Mouse (Mus musculus): ENCODE measurements at regions not wholly inside any gene's neighbourhood (a gene's known extent, or its start where the extent isn't known, plus 50 kb on each side); places are given as distances from the start of the nearest gene placed in this dataset.
A peak's percentile ranks its signal among the peaks of the same experiment; 100 is the strongest.
"Not testable (repeated sequence)": the region's sequence is repeated elsewhere in the genome, so short reads cannot be mapped to it uniquely, and the experiment has no call there.

DNA sequence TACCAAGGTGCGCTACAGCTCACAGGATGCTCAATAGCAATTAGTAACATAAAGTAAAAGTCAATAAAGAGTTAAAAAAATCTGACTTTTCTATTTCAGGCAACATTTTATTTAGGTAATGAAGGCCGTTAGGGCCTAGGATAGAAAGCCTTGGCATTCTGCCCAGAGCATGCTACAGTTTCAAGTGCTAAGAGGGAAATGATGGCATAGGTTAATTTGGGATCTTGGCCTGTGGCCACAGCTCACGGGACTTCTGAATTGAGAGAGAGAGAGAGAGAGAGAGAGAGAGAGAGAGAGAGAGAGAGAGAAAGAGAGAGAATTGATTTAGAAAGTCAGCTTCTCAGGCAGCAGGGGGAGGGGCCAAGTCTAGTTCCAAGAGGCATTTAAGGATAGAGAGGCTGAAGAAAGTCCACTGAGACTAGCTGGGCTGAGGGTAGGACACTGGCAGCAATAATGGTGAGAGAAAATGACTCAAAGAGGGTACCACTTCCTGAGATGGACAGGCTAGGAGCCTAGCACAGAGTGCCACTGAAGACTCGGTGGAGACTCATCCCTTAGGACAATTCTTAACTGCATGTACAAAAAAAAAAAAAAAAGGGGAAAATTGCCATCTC lies 52.6 kb upstream of the Klf14 start:
- DNase-seq (ENCODE audit: extremely low spot score) = no peak

DNA sequence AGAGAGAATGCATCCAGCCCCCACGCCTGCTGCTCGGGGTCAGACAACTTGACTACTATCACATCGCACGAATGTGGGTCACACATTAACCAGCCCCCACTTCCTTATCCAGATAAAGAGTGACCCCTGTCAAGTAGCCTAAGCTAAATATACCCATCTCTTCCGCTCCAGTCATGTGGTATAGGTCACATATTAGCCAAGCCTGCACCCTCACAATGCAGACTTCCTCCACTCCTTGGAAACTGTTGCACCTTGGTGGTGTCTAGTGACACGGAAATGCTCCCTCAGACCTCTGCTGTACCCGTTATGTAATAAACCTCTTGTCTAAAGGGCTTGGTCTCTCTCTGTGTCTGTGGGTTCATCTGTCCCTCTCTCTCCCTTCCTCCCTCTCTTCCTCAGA lies 57.7 kb upstream of the Klf14 start:
- no peak for DNase-seq (ENCODE audit: extremely low spot score)

DNA sequence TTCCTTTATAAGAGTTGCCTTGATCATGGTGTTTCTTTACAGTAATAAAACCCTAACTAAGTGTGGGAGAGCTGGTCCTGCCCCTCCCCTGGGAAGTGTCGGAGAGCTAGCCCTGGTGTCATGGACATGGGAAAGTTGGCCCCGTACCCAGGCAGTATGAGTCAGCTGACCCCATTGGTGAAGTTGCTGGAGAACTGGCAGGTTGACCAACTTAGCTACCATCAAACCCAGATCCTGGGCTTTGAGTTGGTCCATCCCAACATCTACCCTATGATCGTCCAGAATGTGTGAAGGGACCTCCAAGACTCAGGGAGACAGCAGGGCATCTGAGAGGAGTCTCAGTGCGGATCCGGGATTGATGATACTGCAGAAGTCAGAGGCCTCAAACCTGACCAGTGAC lies 62.9 kb upstream of the Klf14 start:
- no peak for DNase-seq (ENCODE audit: extremely low spot score)

DNA sequence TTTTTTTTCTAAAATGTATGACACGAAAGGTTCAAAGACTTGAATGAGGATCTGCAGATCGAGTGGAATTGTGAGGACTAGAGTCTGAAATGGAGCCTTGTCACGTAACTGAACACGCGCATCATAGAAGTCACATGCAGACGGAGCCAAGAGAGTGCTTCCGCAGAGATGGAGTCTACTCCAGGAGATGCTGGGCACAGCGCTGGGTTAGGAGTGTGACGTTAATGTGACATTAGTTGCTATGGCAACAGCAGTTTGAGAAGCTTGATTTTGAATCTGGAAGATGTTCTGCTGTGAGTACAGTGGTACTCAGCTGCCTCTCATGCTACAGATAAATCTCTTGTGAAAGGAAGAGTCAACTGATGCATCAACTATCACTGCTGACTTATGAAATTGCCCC lies 70.9 kb upstream of the Klf14 start:
- no peak for DNase-seq (ENCODE audit: extremely low spot score)

DNA sequence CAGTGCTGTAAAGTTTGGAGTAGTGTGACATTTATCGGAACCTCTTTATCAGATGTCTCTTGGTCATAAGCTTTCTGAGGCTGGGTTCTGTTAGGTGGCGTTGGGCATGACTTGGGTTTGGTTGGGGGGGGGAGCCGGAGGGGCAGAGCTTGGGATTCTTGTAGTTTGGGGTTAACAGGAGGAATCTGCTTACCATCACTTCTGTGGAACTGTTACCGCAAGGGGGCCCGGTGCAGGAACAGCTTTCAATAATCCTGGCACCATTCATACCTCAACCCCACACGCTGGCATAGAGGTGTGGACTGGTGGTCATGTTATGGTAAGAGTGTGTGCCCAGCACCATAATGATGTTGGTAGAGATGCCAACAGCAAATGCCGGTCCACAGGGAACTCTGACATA lies 72.1 kb upstream of the Klf14 start:
- no peak for DNase-seq (ENCODE audit: extremely low spot score)

DNA sequence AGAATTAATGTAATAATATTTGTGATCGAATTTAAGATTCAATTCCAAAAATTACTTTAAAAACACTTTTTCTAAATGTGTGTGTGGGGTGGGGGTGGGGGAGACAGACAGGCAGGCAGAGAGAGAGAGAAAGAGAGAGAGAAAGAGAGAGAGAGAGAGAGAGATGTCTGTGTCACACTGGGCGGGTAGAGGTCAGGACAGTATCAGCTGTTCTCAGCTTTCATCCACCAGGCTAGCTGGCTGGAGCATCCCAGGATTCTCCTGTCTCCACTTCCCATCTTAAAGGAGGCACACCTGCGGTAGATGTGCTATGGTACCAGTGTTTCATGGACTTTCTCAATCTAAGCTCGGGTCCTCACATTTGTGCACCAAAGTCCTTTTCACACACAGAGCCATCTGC lies 73.3 kb upstream of the Klf14 start:
- DNase-seq (ENCODE audit: extremely low spot score) = no peak

DNA sequence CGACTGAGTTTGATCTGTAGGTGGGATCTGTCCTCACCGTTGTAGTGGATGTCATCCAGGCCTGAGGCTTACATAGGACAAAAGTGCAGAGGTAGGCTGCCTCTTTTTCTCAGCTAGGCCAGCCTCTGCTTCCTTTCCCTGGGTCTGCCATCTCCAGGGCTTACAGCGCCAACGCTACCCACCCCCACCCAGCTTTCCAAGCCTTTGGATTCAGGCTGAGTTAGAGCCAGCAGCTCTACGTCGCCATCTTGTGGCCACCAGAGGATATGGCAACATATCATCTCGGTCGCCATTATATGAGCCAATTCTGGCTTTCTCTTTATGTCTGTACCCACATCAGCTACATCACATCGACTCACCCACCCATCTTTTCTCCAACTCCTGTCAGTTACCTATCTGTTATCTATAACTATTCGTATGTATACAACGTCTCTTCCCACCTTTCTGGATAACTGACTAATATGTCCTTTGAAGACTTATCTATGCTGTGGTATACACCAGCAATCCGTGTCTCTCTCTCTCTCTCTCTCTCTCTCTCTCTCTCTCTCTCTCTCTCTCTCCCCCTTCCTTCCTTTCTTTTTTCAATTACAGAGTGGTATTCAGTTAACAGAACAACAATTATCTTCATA lies 74.2 kb upstream of the Klf14 start:
- peak; percentile 71 for DNase-seq (ENCODE audit: extremely low spot score)

DNA sequence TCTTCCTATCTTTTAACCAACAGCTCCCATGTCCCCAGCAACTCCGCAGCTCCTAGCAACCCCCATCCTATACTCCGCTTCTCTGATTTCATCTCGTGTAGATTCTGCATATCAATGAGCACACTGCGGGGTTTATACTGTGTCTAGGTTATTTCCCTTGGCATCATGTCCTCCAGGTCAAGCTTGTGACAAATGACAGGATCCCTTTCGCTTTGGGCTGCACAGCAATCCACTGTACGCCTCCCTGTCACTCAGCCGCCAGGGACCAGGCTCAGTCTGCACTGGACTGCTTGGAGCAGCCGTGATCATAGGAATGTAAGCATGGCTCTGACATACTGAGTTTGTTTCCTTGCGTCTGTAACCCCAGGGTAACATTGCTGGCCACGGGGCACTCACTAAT lies 75.9 kb upstream of the Klf14 start:
- DNase-seq (ENCODE audit: extremely low spot score) = no peak

DNA sequence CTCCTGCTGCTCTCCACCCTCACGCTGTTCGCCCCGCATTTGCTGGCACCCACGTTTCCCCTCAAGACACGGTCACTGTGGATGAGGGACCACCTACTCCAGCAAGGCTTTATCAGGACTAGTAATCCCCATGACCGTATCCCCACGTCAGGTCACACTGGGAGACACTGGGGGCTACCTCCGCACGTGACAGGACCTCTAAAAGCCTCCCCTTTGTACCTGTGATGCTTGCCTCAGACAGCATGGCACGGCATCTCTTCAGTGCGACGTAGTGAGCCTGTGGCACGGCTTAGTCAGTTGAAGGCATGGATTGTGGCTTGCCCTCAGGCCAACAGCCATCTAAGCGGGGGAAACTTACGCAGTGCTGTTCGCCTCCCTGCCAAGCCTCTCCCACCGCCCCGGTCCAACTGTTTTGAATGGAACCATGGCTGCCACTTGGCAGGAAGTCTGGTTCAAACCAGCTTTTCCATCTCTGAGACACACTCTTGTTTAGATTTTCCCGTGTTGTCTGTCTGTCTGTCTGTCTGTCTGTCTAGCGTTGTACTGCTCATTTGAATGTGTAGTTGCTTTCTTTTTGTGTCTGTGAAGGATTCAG lies 79.0 kb upstream of the Klf14 start:
- DNase-seq (ENCODE audit: extremely low spot score) = no peak

DNA sequence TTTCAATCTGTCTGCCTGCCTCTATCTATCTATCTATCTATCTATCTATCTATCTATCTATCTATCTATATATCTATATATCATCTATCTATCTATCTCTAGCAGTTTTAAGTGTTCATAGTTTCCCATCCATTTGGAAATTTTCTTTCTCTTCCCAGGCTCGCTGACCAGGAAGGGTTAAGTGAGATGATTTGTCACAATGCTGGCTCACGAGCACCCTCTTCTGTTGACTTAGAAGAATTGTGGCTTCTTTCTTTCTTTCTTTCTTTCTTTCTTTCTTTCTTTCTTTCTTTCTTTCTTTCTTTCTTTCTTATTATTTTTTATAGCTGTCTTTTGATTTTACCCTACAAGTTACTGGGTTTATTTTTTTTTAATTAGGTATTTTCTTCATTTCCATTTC lies 79.6 kb upstream of the Klf14 start:
- DNase-seq (ENCODE audit: extremely low spot score) = not testable (repeated sequence)

DNA sequence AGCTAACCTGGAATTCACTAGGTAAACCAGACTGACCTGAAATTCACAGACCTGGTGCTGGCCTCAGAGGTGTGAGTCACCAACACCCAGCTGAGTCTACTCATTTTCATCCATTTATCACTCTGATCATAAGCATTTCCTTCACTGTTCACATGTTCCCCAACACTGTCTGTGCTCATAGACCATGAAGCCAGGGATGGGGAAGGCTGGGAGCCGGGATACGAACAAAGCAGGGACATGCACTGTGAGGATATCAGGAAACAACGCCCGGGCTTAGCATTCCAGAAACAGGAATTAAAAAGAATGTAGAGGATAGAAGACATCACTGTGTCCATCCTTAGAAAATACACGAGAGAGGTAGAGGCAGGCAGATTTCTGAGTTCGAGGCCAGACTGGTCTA lies 80.6 kb upstream of the Klf14 start:
- no peak for DNase-seq (ENCODE audit: extremely low spot score)

DNA sequence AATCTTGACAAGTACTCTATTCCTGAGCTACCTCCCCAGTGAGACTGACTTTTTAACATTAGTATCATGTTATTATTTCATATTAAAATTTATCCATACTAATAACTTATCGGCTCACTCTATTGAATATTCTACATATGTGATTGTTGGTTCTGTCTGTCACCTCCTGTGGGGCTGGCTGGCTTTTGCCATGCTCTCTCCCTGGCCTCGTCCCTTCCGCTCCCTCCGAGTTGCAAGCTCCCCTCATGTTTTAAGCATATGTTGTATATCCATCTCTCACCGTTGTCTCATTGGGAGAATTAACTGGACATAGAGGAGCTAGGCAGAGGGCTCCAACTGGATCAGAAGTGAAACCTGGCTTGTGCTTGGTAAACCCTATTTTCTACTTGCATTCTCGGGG lies 81.9 kb upstream of the Klf14 start:
- no peak for DNase-seq (ENCODE audit: extremely low spot score)

DNA sequence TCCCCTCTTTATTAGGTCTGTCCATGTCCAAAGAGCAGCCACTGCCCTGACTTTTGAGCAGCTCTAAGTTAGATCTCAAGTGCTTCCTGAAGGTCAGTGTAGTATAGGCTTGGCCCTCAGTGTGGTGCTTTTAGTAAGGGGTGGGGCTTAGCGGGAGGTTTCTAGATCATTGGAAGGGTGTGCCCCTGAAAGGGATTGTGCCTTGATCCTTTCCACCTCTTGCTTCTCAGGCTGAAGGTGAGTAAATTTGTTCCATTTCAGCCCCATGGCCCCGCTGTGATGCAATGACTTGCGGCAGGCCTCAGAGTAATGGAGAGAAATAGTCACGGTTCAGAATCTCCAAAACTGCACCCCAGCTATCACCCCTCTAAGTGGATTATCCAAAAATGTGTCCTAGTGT lies 84.5 kb upstream of the Klf14 start:
- no peak for DNase-seq (ENCODE audit: extremely low spot score)

DNA sequence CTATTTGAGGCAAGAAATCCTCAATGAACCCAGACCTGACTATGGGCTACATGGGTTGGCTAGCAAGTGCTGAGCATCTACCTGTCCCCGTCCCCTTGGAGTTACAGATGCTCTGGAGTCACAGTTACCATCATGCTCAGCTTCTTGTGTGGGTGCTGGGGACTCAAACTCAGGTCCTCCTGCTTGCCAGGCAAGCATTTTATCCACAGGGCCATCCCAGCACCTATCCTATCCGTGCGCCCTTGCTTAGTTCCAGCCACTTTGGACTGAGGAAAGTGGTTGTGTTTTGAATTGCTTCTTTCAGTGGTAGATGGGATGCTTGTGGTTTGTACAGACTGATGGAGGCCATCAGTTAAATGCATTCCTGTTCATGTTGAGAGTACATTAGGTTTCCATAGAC lies 85.0 kb upstream of the Klf14 start:
- no peak for DNase-seq (ENCODE audit: extremely low spot score)

DNA sequence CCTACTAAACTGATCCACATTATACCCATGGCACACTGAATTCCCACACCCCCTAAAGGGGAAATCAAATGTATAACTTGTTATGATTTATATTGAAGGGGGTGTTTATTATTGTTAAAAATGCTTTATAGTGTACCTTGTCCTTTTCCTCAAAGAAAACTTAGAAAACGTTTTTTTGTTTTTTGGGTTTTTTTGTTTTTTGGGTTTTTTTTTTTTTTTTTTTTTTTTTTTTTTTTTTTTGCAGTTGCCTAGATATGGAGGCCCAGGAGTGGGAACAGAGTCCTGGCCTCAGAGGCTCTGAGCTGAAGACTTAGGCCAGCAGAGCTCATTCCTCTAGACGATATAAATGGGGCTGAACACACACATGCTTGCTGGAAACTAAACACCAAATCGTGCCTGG lies 87.3 kb upstream of the Klf14 start:
- DNase-seq (ENCODE audit: extremely low spot score) = no peak

DNA sequence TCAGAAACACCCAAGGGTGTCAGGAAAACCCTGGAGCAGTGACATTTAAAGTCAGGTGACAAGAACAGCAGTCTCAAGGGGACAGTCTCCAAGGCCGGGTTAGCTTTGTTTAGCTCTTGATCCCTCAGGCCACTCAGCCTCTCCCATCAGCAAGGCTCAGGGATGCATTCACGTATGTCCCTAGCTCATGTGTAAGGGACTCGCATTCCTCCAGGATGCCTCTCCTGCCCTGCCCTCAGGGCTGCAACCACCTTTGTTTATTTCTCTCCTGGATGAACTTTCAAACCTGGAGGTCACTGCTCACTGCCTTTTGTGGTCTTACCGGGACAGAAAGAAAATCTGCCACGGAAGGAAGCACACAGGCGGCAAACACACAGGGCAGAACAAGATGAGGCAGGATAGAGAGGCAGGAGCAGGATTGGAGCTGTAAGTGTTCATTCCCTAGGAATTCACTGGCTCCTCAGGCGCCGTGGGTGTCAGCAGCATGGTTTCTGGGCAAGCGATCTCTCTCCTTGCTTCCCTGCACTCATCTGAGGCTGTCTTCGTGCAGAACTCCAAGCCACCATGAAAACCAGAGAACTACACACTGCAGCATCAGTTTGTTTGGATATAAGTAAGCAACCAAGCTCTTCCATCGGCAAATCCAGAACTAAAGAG lies 90.2 kb upstream of the Klf14 start:
- DNase-seq (ENCODE audit: extremely low spot score) = no peak

DNA sequence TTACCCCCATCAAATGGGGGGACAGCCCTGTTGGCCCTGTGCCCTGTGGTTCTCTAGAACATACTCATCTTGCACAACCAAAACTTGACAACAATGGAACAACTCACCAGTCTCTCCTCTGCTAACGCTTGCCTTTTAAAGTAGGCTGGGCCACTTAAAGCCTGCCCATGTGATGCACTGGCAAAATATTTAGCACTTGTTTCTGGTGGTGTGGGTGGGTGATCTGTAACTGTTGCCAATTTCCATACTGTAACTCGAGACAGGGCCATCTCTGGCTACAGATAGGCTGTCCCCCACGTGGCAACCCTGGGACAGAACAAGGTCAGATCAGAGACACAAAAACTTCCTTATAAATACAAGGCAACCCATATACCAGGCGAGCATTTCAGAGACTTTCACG lies 92.0 kb upstream of the Klf14 start:
- DNase-seq (ENCODE audit: extremely low spot score) = no peak

DNA sequence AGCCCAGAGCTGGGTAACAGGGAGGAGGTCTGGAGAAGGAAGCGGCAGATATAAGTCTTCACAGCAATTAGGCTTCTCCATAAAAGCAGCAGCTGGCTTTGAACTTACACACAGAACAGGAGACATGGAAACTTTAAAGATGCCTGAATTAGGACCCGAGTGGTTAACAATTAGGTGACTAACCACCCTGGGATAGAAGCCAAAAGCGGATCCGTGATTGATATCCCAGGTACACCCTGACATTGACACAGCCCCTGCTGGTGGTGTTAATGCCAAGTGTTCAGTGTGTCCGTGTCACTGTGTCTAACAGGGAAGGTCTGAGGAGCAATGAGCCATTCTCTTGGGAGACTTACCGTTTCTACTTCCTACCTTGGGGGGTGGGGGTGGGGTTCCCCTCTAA lies 92.9 kb upstream of the Klf14 start:
- DNase-seq (ENCODE audit: extremely low spot score) = no peak

DNA sequence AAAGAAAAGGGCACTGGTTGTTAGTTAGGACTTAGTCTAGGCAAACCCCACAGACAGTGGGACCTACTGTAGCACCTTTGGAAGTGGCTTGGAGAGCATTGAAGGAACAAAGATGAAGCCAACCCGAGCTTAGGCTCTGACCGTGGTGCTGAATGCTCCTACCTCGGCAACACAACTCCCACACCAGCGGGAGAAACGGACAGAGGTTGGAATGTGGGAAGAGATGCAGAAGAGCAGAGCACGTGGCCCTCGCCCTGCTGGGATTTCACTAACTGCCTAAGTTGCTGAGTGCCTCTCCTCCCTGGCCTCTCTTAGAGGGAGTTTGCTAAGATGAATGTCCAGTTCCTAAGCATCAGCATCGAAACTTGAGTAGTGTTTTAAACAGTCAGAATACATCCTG lies 94.1 kb upstream of the Klf14 start:
- DNase-seq (ENCODE audit: extremely low spot score) = peak; percentile 52

DNA sequence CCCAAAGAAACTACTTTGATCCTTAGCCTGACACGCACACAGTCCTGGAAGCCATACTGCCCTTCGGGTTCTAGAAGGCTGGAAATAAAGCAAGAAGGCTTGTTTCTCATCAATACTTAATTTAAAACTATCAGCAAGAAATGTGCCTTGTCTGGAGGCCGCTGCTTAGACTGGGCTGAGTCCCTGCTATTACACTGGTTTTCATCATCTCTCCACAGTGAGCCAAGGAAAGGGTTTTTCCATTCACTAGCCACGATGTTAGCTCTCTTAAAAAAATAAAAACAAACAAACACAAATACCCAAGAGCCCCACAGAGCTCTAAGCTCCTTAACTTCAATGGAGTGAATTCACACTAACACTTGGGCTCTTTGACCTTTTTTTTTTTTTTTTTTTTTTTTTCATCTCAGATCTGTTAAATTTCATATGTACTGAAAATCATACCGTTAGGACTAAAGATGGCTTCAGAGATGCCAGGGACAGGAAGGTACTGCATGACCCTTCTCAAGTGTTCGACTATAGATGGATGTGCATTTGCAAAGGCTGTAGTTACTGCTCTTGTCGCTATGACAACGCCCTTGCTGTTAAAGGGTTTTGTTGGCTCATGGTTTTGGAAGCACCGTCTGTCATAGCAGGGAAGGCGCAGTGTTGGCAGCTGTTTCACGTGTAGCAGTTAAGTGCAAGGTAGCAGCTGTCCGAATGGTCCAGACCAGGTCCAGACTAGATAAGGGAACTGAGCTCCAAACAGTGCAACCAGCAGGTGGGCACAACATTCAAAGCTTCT lies 98.1 kb upstream of the Klf14 start:
- no peak for DNase-seq (ENCODE audit: extremely low spot score)

DNA sequence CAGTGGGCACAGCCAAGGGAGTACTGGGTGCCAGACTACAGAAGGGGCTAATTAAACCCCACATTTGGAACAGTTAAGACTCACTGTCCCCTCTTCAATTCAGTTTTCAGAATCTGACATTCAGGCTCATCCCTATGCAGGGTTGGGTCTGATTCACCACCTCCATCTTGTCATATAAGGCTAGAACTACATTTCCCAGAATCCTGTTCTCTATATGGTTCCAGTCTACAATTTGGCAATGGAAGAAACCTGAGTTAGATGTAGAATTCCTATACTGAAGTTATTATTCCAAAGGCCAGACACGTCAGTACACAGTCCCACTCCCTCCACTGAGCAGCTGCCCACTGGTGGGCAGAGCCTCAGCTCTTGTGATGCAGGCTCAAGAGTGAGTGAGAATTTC lies 99.4 kb upstream of the Klf14 start:
- no peak for DNase-seq (ENCODE audit: extremely low spot score)

DNA sequence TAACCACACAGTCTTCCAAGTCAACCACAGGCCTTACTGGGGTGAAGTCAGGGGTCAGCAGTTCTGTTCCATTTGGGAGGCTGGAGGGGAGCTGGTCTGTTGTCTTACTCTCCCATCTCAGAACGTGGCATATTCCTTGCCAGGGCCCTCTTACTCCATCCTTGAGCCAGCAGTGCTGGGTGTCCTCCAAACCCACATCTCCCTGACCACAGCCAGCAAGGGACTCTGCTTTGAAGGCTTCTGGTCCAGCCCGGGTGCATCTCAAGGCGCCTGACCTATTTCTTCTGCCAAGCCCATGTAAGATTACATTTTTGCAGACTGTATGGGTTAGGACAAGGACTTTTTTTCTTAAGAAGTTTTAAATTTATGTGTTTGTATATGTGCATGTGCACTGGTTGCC lies 100.1 kb upstream of the Klf14 start:
- no peak for DNase-seq (ENCODE audit: extremely low spot score)

DNA sequence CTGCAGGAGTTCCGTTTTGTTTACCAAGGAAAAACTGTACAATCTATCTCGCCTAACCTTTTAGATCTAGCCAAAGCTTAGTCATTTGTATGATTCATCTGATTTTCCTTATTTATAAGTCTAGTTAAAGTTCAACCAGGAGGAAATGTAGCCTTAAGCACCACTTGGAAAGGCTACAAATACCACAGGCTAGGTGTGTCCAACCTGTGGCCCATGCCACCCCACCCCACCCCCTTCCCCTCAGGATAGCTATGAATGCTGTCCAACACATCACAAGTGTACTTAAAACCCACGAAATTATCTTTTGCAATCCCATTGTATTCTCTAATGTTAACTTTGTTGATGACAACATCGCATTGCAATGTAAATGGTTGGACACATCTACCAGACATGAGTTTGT lies 102.9 kb upstream of the Klf14 start:
- no peak for DNase-seq (ENCODE audit: extremely low spot score)
